In genomic region chr7:45920583-45921241, GRCm38 (mm10) we compare ENCODE assay signal across 8 mouse cellular contexts. TPM values are rescaled to one million over a fixed set of nuclear protein-coding genes. Genes with fewer than 3 reads are reported as not detected.
DNase-seq lines count a peak whose midpoint lies in the region; ATAC-seq lines count a peak whose summit lies in the region.

No protein-coding gene starts in this region.

- no peaks in the 10 kb centered on the region for H3K27me3 ChIP-seq in hindbrain, embryonic 14.5 days (ENCODE audit: control insufficient read depth, insufficient read depth, low read length)

- H3K27ac ChIP-seq in hindbrain, embryonic 14.5 days: no peak overlapping the region

- peak; percentile 30 for DNase-seq in gastrocnemius, postnatal 10 days
- no peak for DNase-seq in gastrocnemius, adult 8-10 months (ENCODE audit: low spot score in 2 of 2)
- DNase-seq in 3T3-L1 (ENCODE audit: low read depth, low spot score): peak; percentile 94
- DNase-seq in c-Kit-positive CD71-negative TER-119-negative erythroid progenitor cells, embryonic 14.5 days (ENCODE audit: low read depth): peak; percentile 64
- no peak for DNase-seq in hindbrain, embryonic 14.5 days (ENCODE audit: low spot score)
- DNase-seq in lung, postnatal 4 days: peak; percentile 43 to 44
- DNase-seq in left cerebral cortex, postnatal 14 days (ENCODE audit: low spot score in 2 of 2): no peak
- no peak for DNase-seq in cerebellum, postnatal 10 days

- peaks cover 24% of the 10 kb centered on the region for H3K4me1 ChIP-seq in hindbrain, embryonic 14.5 days (replicated peaks; ENCODE audit: control insufficient read depth, insufficient read depth, low read length)

- no peaks in the 10 kb centered on the region for H3K9me3 ChIP-seq in hindbrain, embryonic 14.5 days (ENCODE audit: control insufficient read depth, low read length)

- H3K4me2 ChIP-seq in hindbrain, embryonic 14.5 days (replicated peaks): peak overlapping the region; percentile 28; the same call in 1 of the 2 replicates

- no peak for ATAC-seq in hindbrain, embryonic 14.5 days (ENCODE audit: low FRiP score)

- intact Hi-C loops in left cerebral cortex, postnatal 14 days (cut with DNase I): loop anchor here (10.0 kb wide), 1 partner anchor 186 kb away; no protein-coding TSS in a partner anchor

- WGBS in hindbrain, embryonic 14.5 days: 47% methylated on average over 9 of the region's 9 CpGs

- peak overlapping the region; percentile 28 for H3K9ac ChIP-seq in hindbrain, embryonic 14.5 days

- peak overlapping the region; percentile 13; the same call in 1 of the 2 replicates for H3K4me3 ChIP-seq in hindbrain, embryonic 14.5 days (replicated peaks; ENCODE audit: low read length)

- no peaks in the 10 kb centered on the region for H3K36me3 ChIP-seq in hindbrain, embryonic 14.5 days (replicated peaks; ENCODE audit: control insufficient read depth, insufficient read depth)

RNA-seq across cellular contexts. Expression of gene Emp3, which starts 0.5 kb away (rescaled TPM):
- 10 to 100 TPM; 34.8 to 55.7 TPM for total RNA-seq in gastrocnemius, postnatal 10 days (2021)
- 10 to 100 TPM in 1 of 4 experiments, 1 to 10 TPM in 3; 6.2 to 10.2 (median 6.8) TPM for total RNA-seq in gastrocnemius, adult 8-10 months (2022)
- polyA plus RNA-seq in hindbrain, embryonic 14.5 days (2014; fragmentation: Nextera tagmentation; extraction: Ambion mirVana): 34.1 and 38.8 TPM in 2 replicates
- total RNA-seq in left cerebral cortex, postnatal 14 days (2021): 1 to 10 TPM; 5.3 to 5.6 TPM

RNA-seq across cellular contexts. Expression of gene Ccdc114, which starts 3.2 kb away (rescaled TPM):
- total RNA-seq in gastrocnemius, postnatal 10 days (2021): 1 to 10 TPM; 1.1 to 1.6 TPM
- under 1 TPM in 3 of 4 experiments, not detected in 1; 0.19 to 0.85 (median 0.29) TPM for total RNA-seq in gastrocnemius, adult 8-10 months (2022)
- polyA plus RNA-seq in hindbrain, embryonic 14.5 days (2014; fragmentation: Nextera tagmentation; extraction: Ambion mirVana): 6.1 and 6.5 TPM in 2 replicates
- total RNA-seq in left cerebral cortex, postnatal 14 days (2021): 1 to 10 TPM; 1.4 to 2.1 TPM

RNA-seq across cellular contexts. Expression of gene Tmem143, which starts 24.0 kb away (rescaled TPM):
- 10 to 100 TPM; 42.3 to 47.7 TPM for total RNA-seq in gastrocnemius, postnatal 10 days (2021)
- total RNA-seq in gastrocnemius, adult 8-10 months (2022): 10 to 100 TPM; 52.6 to 67.7 (median 56.3) TPM
- 4.3 and 5.6 TPM in 2 replicates for polyA plus RNA-seq in hindbrain, embryonic 14.5 days (2014; fragmentation: Nextera tagmentation; extraction: Ambion mirVana)
- total RNA-seq in left cerebral cortex, postnatal 14 days (2021): 10 to 100 TPM; 22.1 to 25.7 TPM

RNA-seq across cellular contexts. Expression of gene Syngr4, which starts 24.2 kb away (rescaled TPM):
- total RNA-seq in gastrocnemius, postnatal 10 days (2021): under 1 TPM in 1 of 2 experiments, not detected in 1; 0.35 TPM
- not detected for total RNA-seq in gastrocnemius, adult 8-10 months (2022)
- polyA plus RNA-seq in hindbrain, embryonic 14.5 days (2014; fragmentation: Nextera tagmentation; extraction: Ambion mirVana): 0.39 and 0.40 TPM in 2 replicates
- total RNA-seq in left cerebral cortex, postnatal 14 days (2021): under 1 TPM; 0.36 to 0.53 TPM

RNA-seq across cellular contexts. Expression of gene Grin2d, which starts 42.5 kb away (rescaled TPM):
- 1 to 10 TPM in 1 of 2 experiments, under 1 TPM in 1; 0.80 to 1.2 TPM for total RNA-seq in gastrocnemius, postnatal 10 days (2021)
- under 1 TPM in 2 of 4 experiments, not detected in 2; 0.07 to 0.11 TPM for total RNA-seq in gastrocnemius, adult 8-10 months (2022)
- polyA plus RNA-seq in hindbrain, embryonic 14.5 days (2014; fragmentation: Nextera tagmentation; extraction: Ambion mirVana): 4.3 and 4.4 TPM in 2 replicates
- total RNA-seq in left cerebral cortex, postnatal 14 days (2021): 10 to 100 TPM; 21.2 to 22.3 TPM

Comparison
In these comparisons a context has a peak if more than half of its experiments do, and no peak if none do; other contexts are left out.
1. DNase-seq: peak in gastrocnemius, postnatal 10 days (single experiment), 3T3-L1 (single experiment), c-Kit-positive CD71-negative TER-119-negative erythroid progenitor cells, embryonic 14.5 days (single experiment) and lung, postnatal 4 days (2 of 2); none in gastrocnemius, adult 8-10 months (0 of 2), hindbrain, embryonic 14.5 days (single experiment), left cerebral cortex, postnatal 14 days (0 of 2) and cerebellum, postnatal 10 days (0 of 2).